Mouse (Mus musculus) liver, embryonic 11.5 days (tissue): ENCODE measurements around the gene Spint2. TPM values are rescaled to one million over a fixed set of nuclear protein-coding genes. Genes with fewer than 3 reads are reported as not detected.

Source experiments
- ATAC-seq: fragments of 200-750 bp; cut with Nextera tagmentation; replicated peaks from 2 replicates; pipeline ENCODE4 v1.8.0; 2017; ENCODE audit warnings: moderate number of reproducible peaks, mild to moderate bottlenecking, moderate TSS enrichment, moderate library complexity; ENCODE audit not compliant: low FRiP score
- DNase-seq: peaks from one replicate; pipeline ENCODE4 v3.0.0-alpha.2; 2017; ENCODE audit warnings: low spot score
- H3K27ac ChIP-seq: fragments of 300-500 bp; sonication (generic); 2 replicates; pipeline ENCODE4 v1.5.1; 2014; ENCODE audit warnings: mild to moderate bottlenecking, low read depth, low read length, control low read depth
- H3K27me3 ChIP-seq: fragments of 300-500 bp; sonication (generic); replicated peaks from 2 replicates; pipeline ENCODE4 v1.6.1; 2014; ENCODE audit warnings: low read length, mixed read lengths; ENCODE audit not compliant: control insufficient read depth, insufficient read depth
- H3K36me3 ChIP-seq: fragments of 300-500 bp; sonication (generic); 2 replicates; pipeline ENCODE4 v1.6.1; 2014; ENCODE audit warnings: mild to moderate bottlenecking, low read length, moderate library complexity, mixed read lengths; ENCODE audit not compliant: control insufficient read depth, insufficient read depth
- H3K4me1 ChIP-seq: fragments of 300-500 bp; sonication (generic); replicated peaks from 2 replicates; pipeline ENCODE4 v1.6.1; 2014; ENCODE audit warnings: low read length, mixed read lengths; ENCODE audit not compliant: control insufficient read depth, insufficient read depth
- H3K4me2 ChIP-seq: fragments of 300-500 bp; sonication (generic); 2 replicates; pipeline ENCODE4 v1.6.1; 2014; ENCODE audit warnings: mild to moderate bottlenecking, control low read depth, moderate library complexity
- H3K4me3 ChIP-seq: fragments of 300-500 bp; sonication (generic); 2 replicates; pipeline ENCODE4 v1.5.1; 2014; ENCODE audit warnings: low read depth, low read length, control low read depth
- H3K9ac ChIP-seq: fragments of 300-500 bp; sonication (generic); 2 replicates; pipeline ENCODE4 v1.6.1; 2014; ENCODE audit warnings: low read depth, low read length, control low read depth
- H3K9me3 ChIP-seq: fragments of 300-500 bp; sonication (generic); 2 replicates; pipeline ENCODE4 v1.6.1; 2016; ENCODE audit warnings: low read length, inconsistent platforms, mixed read lengths; ENCODE audit not compliant: control insufficient read depth
- WGBS: fragments of 180-500 bp; shearing (Covaris S2); extraction: QIAGEN DNeasy Blood & Tissue Kit; methylation state at CpG from one replicate; pipeline ENCODE4 v1.1.7; 2014; 5-methylcytosine and 5-hydroxymethylcytosine counted together
- polyA plus RNA-seq: library from polyadenylated mRNA; unstranded; fragments of >200 nt; fragmentation: Nextera tagmentation; extraction: Ambion mirVana; gene quantifications from 2 replicates; pipeline ENCODE4 v1.2.1, GENCODE M21; 2014

Gene Spint2
- polyA plus RNA-seq, 1 experiment from 2014 or later: 53.7 TPM

DNA sequence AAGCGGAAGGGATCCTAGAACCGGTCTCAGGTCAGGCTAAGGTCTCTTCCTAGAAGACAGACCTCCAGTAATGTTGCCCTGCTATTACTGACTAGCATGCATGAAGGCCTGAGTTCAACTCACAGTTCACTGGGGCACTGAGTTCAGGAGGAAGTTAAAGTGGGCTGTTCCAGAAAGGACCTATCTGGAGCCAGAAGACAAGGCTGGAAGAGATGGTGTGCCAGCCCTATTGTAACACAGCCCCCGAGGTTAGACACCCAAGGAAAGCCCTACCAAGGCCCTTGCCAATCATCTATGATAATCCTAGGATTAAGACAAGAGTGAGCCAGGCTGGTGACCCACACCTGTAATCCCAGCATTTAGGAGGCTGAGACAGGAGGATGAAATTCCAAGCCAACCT, 50.2 kb downstream of the Spint2 start:
- Histone ChIP-seq H3K4me2 (peak overlapping the region; percentile 93), H3K36me3 (no peaks in the 10 kb centered on the region), H3K27ac (0 out of 2 replicates have a peak overlapping the region, but pooled peaks have one; percentile 43), H3K27me3 (peaks cover 20% of the 10 kb centered on the region), H3K9ac (0 out of 2 replicates have a peak overlapping the region, but pooled peaks have one; percentile 20), H3K4me1 (peaks cover 3% of the 10 kb centered on the region), H3K4me3 (peak overlapping the region; percentile 63), H3K9me3 (no peaks in the 10 kb centered on the region)
- DNase-seq: no peak
- 33% methylated on average over 3 of the region's 3 CpGs for WGBS
- ATAC-seq: no peak

DNA sequence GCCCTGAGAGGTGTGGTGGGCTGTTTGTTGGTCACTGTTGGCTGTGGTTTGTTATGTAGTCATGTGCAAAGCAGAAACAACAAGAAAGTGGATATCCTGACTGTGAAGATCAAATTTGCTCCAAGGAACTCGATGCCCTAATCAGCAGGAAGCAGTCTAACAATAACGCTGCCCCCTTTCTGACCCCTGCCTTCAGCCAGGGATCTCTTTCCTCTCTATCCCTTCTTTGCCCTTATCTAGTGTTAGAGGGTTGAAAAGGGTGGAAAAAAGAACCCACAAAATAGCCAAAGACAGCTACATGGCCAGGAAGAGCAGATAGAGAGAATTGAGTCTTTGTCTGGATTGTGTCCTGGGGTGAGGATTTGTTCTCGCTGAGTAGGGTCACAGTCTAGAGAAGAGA, 51.2 kb downstream of the Spint2 start:
- WGBS: 19% methylated on average over 3 of the region's 3 CpGs
- Histone ChIP-seq H3K9me3 (no peaks in the 10 kb centered on the region), H3K9ac (no peak overlapping the region), H3K27ac (no peak overlapping the region), H3K4me1 (peaks cover 3% of the 10 kb centered on the region), H3K36me3 (no peaks in the 10 kb centered on the region), H3K4me3 (no peak overlapping the region), H3K4me2 (no peak overlapping the region), H3K27me3 (peaks cover 20% of the 10 kb centered on the region)
- ATAC-seq (no peak), DNase-seq (no peak)

DNA sequence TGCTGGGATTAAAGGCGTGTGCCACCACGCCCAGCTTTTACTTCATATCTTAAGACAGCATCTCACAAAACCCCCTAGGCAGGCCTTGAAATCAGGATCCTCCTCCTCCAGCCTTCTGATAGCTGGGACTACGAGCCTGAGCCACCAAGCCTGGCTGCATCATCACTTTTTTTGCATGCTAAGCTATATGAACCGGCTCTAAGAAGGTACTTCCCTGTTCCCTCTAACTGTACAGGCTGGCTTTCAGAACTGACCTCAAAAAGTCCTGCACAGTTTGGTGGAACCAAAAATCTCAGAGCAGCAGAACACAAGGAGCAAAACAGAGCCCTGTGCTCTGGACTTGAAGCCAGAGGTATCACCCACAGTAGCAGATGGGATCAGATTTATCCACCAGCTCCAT, 53.5 kb downstream of the Spint2 start:
- H3K36me3 ChIP-seq: no peaks in the 10 kb centered on the region
- H3K4me3 ChIP-seq: no peak overlapping the region
- 51% methylated on average over 4 of the region's 4 CpGs for WGBS
- no peak overlapping the region for H3K4me2 ChIP-seq
- no peak overlapping the region for H3K27ac ChIP-seq
- DNase-seq (no peak), ATAC-seq (no peak)
- peaks cover 7% of the 10 kb centered on the region; the same call in 1 of the 2 replicates for H3K4me1 ChIP-seq
- H3K9ac ChIP-seq: no peak overlapping the region
- no peaks in the 10 kb centered on the region for H3K9me3 ChIP-seq
- peaks cover 20% of the 10 kb centered on the region for H3K27me3 ChIP-seq

GRCm38 (mm10) chr7:29225520-29225919, 56.2 kb downstream of the Spint2 start:
- Histone ChIP-seq H3K27me3 (no peaks in the 10 kb centered on the region), H3K9me3 (no peaks in the 10 kb centered on the region), H3K27ac (no peak overlapping the region), H3K4me2 (no peak overlapping the region), H3K4me1 (peaks cover 3% of the 10 kb centered on the region; the same call in 1 of the 2 replicates), H3K4me3 (no peak overlapping the region), H3K9ac (no peak overlapping the region), H3K36me3 (no peaks in the 10 kb centered on the region; the same call in 1 of the 2 replicates)
- ATAC-seq (no peak), DNase-seq (no peak)
- WGBS: 78% methylated on average over 13 of the region's 13 CpGs

- no peak for ATAC-seq
Observed at GRCm38 (mm10) chr7:29224756-29225394, 56.8 kb downstream of the Spint2 start.

GRCm38 (mm10) chr7:29214846-29215245, 66.9 kb downstream of the Spint2 start:
- Histone ChIP-seq H3K36me3 (0 out of 2 replicates have a peak, but pooled peaks cover 3% of the 10 kb centered on the region), H3K4me2 (no peak overlapping the region), H3K4me3 (no peak overlapping the region), H3K9me3 (peaks cover 1% of the 10 kb centered on the region; the same call in 1 of the 2 replicates), H3K9ac (no peak overlapping the region), H3K27ac (no peak overlapping the region), H3K4me1 (peaks cover 10% of the 10 kb centered on the region), H3K27me3 (no peaks in the 10 kb centered on the region)
- 54% methylated on average over 15 of the region's 15 CpGs for WGBS
- ATAC-seq (no peak), DNase-seq (no peak)

More at GRCm38 (mm10) chr7:29224756-29225394, 56.8 kb downstream of the Spint2 start:
- Histone ChIP-seq H3K36me3 (no peaks in the 10 kb centered on the region; the same call in 1 of the 2 replicates), H3K9me3 (peaks cover 2% of the 10 kb centered on the region; the same call in 1 of the 2 replicates), H3K27me3 (no peaks in the 10 kb centered on the region), H3K4me3 (no peak overlapping the region), H3K4me1 (peaks cover 3% of the 10 kb centered on the region; the same call in 1 of the 2 replicates), H3K9ac (no peak overlapping the region), H3K4me2 (peak overlapping the region; percentile 39), H3K27ac (no peak overlapping the region)
- WGBS: 39% methylated on average over 16 of the region's 16 CpGs
- no peak for DNase-seq

GRCm38 (mm10) chr7:29214236-29214635, 67.5 kb downstream of the Spint2 start:
- Histone ChIP-seq H3K4me1 (peaks cover 10% of the 10 kb centered on the region), H3K27ac (no peak overlapping the region), H3K36me3 (no peaks in the 10 kb centered on the region), H3K4me2 (no peak overlapping the region), H3K9me3 (no peaks in the 10 kb centered on the region), H3K27me3 (no peaks in the 10 kb centered on the region), H3K9ac (no peak overlapping the region), H3K4me3 (no peak overlapping the region)
- ATAC-seq (no peak), DNase-seq (no peak)
- 67% methylated on average over 2 of the region's 2 CpGs for WGBS

DNA sequence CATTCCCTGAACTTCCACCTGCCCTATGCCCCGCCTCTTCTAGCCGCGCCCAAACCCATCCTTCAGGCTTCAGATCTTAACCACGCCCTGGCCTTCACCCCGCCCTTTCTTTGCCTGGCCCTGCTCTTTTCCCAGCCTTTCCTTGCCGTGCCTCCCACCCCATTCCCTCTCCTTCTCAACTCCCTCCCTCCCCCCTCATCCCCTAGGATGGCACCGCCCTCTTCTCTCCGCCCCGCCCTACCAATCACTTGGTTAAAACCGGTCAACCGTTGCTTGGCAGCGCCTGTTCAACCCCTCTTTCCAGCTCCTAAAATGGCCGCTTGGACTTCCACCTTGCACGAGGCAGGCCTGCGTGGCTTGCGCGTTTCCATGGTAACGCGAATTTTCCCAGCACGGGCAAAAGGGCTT, 68.0 kb downstream of the Spint2 start, which contains the start of gene Catsperg1:
Catsperg1 (minus strand) TSS at position 361 of the 408 bp plus-strand sequence.
- H3K4me3 ChIP-seq: 0 out of 2 replicates have a peak within 1 kb of the TSS, but pooled peaks have one; percentile 7
- no peak for ATAC-seq

More for the DNA sequence above, 68.0 kb downstream of the Spint2 start, which contains the start of gene Catsperg1:
- Histone ChIP-seq H3K27me3 (no peaks in the 10 kb centered on the region), H3K9ac (no peak within 1 kb of the TSS), H3K36me3 (no peaks in the 10 kb centered on the region), H3K4me1 (peaks cover 10% of the 10 kb centered on the region), H3K27ac (no peak within 1 kb of the TSS), H3K9me3 (no peaks in the 10 kb centered on the region), H3K4me2 (peak within 1 kb of the TSS; percentile 67)
- DNase-seq: peak; percentile 46
- 17% methylated on average over 20 of the region's 20 CpGs for WGBS
